Mouse (Mus musculus) hindbrain, embryonic 12.5 days (tissue): ENCODE results near the gene Abcb11. TPM values are rescaled to one million over a fixed set of nuclear protein-coding genes. Genes with fewer than 3 reads are reported as not detected.

Experiments used
- ATAC-seq: fragments of 200-750 bp; cut with Nextera tagmentation; 2 replicates; pipeline ENCODE4 v1.8.0; 2017; ENCODE audit warnings: moderate TSS enrichment; ENCODE audit not compliant: low FRiP score
- H3K27ac ChIP-seq: fragments of 300-500 bp; sonication (generic); 2 replicates; pipeline ENCODE4 v1.5.1; 2016; ENCODE audit warnings: mild to moderate bottlenecking
- H3K27me3 ChIP-seq: fragments of 300-500 bp; sonication (generic); 2 replicates; pipeline ENCODE4 v1.6.1; 2016; ENCODE audit warnings: mild to moderate bottlenecking
- H3K36me3 ChIP-seq: fragments of 300-500 bp; sonication (generic); 2 replicates; pipeline ENCODE4 v1.6.1; 2016; ENCODE audit warnings: mild to moderate bottlenecking
- H3K4me1 ChIP-seq: fragments of 300-500 bp; sonication (generic); 2 replicates; pipeline ENCODE4 v1.6.1; 2016
- H3K4me2 ChIP-seq: fragments of 300-500 bp; sonication (generic); replicated peaks from 2 replicates; pipeline ENCODE4 v1.6.1; 2016; ENCODE audit warnings: mild to moderate bottlenecking
- H3K4me3 ChIP-seq: fragments of 300-500 bp; sonication (generic); 2 replicates; pipeline ENCODE4 v1.5.1; 2016; ENCODE audit warnings: mild to moderate bottlenecking
- H3K9ac ChIP-seq: fragments of 300-500 bp; sonication (generic); 2 replicates; pipeline ENCODE4 v1.6.1; 2016; ENCODE audit warnings: mild to moderate bottlenecking, moderate library complexity
- H3K9me3 ChIP-seq: fragments of 300-500 bp; sonication (generic); replicated peaks from 2 replicates; pipeline ENCODE4 v1.6.1; 2016; ENCODE audit warnings: mild to moderate bottlenecking
- WGBS: fragments of 180-500 bp; shearing (Covaris S2); methylation state at CpG from one replicate; pipeline ENCODE4 v1.1.7; 2016; 5-methylcytosine and 5-hydroxymethylcytosine counted together
- polyA plus RNA-seq: library from polyadenylated mRNA; unstranded; fragments of >200 nt; fragmentation: Nextera tagmentation; extraction: Ambion mirVana; gene quantifications from 2 replicates; pipeline ENCODE4 v1.2.1, GENCODE M21; 2016

Gene Abcb11
- polyA plus RNA-seq, 1 experiment from 2014 or later, result not detected

DNA sequence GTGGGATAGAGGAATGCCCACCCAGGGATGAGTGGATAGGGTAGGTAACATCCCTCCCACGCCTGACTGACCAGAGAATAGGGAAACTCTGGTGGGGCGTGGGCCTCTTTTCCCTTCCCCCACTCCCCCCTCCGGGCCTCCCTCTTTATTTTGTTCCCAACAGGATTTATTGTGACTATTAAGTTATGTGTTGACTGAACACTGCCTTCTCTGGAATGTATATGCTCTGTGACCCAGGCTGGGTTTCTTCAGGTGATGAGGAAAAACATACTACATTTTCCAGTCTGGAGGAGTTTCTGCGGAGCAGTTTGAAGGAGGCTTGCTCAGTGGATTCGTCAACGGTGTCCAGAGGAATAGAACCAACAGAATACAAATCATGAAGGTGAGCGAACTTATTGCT is 131.6 kb downstream of the Abcb11 start, which contains the start of gene G6pc2:
G6pc2 (plus strand) TSS at position 301 of the 400 bp plus-strand sequence.
- no peak for ATAC-seq
- H3K9ac ChIP-seq, result no peak within 1 kb of the TSS
- no peak within 1 kb of the TSS for H3K4me3 ChIP-seq
- H3K4me2 ChIP-seq, result no peak within 1 kb of the TSS
- H3K4me1 ChIP-seq, result peaks cover under 1% of the 10 kb centered on the region; the same call in 1 of the 2 replicates
- no peaks in the 10 kb centered on the region for H3K36me3 ChIP-seq
- H3K27ac ChIP-seq, result no peak within 1 kb of the TSS
- no peaks in the 10 kb centered on the region for H3K9me3 ChIP-seq
- H3K27me3 ChIP-seq, result no peaks in the 10 kb centered on the region
- 84% methylated on average over 7 of the region's 7 CpGs for WGBS

DNA sequence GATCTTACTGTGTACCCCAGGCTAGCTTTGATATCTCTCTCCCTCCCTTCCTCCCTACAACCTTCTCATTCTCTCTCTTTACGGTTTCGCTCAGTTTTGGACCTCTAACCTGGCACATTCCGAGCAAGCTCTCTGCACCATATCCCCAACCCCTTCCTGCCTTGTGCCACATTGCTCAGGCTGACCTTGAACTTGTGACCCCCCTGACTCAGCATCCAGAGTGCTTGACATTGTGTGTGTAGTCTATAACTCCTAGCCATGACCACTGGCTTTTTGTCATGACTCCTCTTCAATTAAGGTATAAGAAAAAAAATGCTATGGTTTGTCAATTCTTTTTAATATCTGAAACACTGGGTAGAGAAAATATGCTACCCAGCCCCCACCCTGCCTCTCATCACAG is 132.7 kb downstream of the Abcb11 start:
- Histone ChIP-seq H3K4me1 (peaks cover 10% of the 10 kb centered on the region), H3K4me3 (no peak overlapping the region), H3K36me3 (no peaks in the 10 kb centered on the region), H3K9me3 (no peaks in the 10 kb centered on the region), H3K4me2 (no peak overlapping the region), H3K27ac (no peak overlapping the region), H3K9ac (no peak overlapping the region), H3K27me3 (no peaks in the 10 kb centered on the region)
- no peak for ATAC-seq
- 89% methylated on average over 3 of the region's 3 CpGs for WGBS

DNA sequence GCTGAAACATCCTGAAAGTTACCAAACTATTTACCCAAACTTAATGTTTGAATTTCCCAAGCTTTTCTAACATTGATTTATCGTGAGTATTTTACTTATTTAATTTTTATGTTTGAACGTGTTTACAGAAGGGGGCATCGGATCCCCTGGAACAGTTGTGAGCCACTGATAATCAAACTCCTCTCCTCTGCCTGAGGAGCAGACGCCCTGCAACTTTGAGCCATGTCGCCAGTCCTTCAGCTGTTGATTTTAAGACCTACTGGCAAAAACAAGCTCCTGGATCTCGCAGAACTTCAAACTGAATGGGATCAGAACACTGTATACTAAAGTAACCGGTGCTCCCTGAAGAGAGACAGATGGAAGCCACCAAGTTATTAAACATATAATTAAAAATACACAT is 135.9 kb downstream of the Abcb11 start:
- H3K4me2 ChIP-seq, result peak overlapping the region; percentile 86; the same call in 1 of the 2 replicates
- no peak overlapping the region for H3K27ac ChIP-seq
- H3K9me3 ChIP-seq, result no peaks in the 10 kb centered on the region
- ATAC-seq, result peak; percentile 17; the same call in 1 of the 2 replicates
- H3K27me3 ChIP-seq, result no peaks in the 10 kb centered on the region
- H3K4me3 ChIP-seq, result no peak overlapping the region
- WGBS, result 29% methylated on average over 7 of the region's 7 CpGs
- H3K4me1 ChIP-seq, result peaks cover 10% of the 10 kb centered on the region
- peaks cover 8% of the 10 kb centered on the region for H3K36me3 ChIP-seq
- H3K9ac ChIP-seq, result no peak overlapping the region

DNA sequence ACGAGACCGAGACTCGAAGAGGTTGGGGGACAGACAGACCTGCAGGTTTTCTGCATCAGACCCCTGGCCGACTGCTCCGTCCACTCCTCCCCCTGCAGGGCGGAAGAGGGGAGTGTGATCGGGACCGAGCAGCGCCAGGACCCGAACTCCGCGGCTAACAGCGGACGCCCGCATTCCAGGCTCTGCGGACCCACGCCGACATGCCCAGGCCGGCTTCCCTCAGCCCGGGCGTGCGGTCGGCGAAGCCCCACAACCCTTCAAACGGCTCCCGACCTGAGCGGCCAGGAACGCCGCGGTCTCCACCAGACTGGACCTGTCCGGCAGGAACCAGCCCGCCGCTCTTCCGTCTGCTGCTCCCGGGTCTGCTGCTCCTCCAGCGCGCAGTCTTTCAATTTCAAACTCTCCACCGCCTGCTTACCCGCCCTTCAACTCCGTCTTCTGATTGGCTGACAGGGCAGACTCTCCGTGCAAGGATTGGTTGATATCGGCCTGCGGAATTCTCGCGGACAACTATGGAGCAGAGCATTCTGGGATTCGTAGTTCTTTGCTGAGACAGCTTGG is 136.5 kb downstream of the Abcb11 start, which contains the start of gene Spc25:
Spc25 (minus strand) TSS at position 404 of the 561 bp plus-strand sequence.
- Histone ChIP-seq H3K9ac (peak within 1 kb of the TSS; percentile 71), H3K9me3 (no peaks in the 10 kb centered on the region), H3K4me3 (peak within 1 kb of the TSS; percentile 86), H3K36me3 (peaks cover 14% of the 10 kb centered on the region), H3K4me2 (peak within 1 kb of the TSS; percentile 86), H3K27me3 (no peaks in the 10 kb centered on the region), H3K27ac (peak within 1 kb of the TSS; percentile 66), H3K4me1 (peaks cover 10% of the 10 kb centered on the region)
- ATAC-seq, result peak; percentile 99
- WGBS, result under 1% methylated on average over 45 of the region's 46 CpGs

DNA sequence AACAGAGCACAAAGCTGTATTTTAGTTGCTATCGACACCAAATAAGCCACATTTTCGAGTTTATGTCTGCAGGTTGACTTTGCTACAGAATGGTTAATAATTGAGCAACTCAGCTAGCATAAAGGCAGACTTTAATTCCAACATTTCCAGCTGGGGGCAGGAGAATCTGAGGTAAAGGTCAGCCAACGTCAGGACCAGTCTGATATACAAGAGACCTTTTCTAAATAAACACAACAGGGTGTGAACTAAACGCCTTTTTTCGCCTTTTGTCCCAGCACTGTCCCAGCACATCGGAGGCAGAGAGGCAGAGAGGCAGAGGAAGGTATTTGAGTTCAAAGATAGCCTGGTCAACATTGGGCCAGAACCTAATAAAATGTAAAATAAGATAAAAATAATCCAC is 137.2 kb downstream of the Abcb11 start:
- Histone ChIP-seq H3K27me3 (no peaks in the 10 kb centered on the region), H3K4me1 (peaks cover 10% of the 10 kb centered on the region), H3K9me3 (no peaks in the 10 kb centered on the region), H3K4me3 (peak overlapping the region; percentile 86), H3K4me2 (peak overlapping the region; percentile 86), H3K9ac (peak overlapping the region; percentile 71), H3K36me3 (peaks cover 14% of the 10 kb centered on the region), H3K27ac (no peak overlapping the region)
- no peak for ATAC-seq
- WGBS, result 22% methylated on average over 6 of the region's 6 CpGs

DNA sequence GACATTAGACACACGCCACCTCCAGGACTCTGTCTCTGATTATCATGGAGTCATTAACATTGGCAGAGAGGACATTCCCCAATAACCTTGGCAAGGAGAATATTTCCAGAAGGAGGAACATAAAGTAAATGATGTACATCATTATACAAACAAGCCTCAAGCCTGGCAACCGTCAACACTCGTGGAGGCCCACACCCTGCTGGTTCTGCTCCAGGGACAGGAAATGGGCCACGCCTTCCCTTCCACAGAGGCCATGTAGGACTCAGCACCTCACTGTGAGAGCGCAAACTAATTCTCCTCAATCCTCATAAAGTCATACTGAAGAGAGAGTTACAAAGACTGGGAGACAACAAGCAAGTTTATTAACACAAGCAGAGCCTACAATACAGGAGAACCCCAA is 148.9 kb downstream of the Abcb11 start:
- H3K9ac ChIP-seq, result no peak overlapping the region
- no peak overlapping the region for H3K4me2 ChIP-seq
- H3K27ac ChIP-seq, result no peak overlapping the region
- ATAC-seq, result no peak
- 89% methylated on average over 5 of the region's 5 CpGs for WGBS
- H3K9me3 ChIP-seq, result no peaks in the 10 kb centered on the region
- H3K4me1 ChIP-seq, result no peaks in the 10 kb centered on the region
- no peaks in the 10 kb centered on the region for H3K27me3 ChIP-seq
- no peak overlapping the region for H3K4me3 ChIP-seq
- peaks cover 30% of the 10 kb centered on the region for H3K36me3 ChIP-seq

DNA sequence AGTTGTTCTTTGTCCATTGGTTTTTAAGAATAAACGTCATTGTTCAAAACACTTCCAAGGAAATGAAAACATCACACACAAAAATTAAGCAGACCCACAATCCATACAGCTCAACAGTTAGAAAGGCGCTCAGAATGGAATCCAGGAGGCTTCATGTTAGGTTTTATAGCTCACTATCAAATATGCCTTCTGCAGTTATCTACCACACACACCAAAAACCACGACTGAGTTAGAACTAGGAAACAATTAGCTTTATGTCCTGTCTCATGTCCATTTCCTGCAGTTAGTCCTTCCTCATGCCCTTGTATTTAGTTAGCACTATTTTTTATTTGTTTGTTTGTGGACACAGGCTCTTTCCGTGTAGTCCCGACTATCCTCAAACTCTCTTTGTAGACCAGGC is 151.4 kb downstream of the Abcb11 start:
- Histone ChIP-seq H3K27ac (no peak overlapping the region), H3K9me3 (no peaks in the 10 kb centered on the region), H3K36me3 (peaks cover 21% of the 10 kb centered on the region), H3K9ac (no peak overlapping the region), H3K4me3 (no peak overlapping the region), H3K4me2 (no peak overlapping the region), H3K4me1 (no peaks in the 10 kb centered on the region), H3K27me3 (no peaks in the 10 kb centered on the region)
- ATAC-seq, result no peak
- 93% methylated on average over 5 of the region's 5 CpGs for WGBS

DNA sequence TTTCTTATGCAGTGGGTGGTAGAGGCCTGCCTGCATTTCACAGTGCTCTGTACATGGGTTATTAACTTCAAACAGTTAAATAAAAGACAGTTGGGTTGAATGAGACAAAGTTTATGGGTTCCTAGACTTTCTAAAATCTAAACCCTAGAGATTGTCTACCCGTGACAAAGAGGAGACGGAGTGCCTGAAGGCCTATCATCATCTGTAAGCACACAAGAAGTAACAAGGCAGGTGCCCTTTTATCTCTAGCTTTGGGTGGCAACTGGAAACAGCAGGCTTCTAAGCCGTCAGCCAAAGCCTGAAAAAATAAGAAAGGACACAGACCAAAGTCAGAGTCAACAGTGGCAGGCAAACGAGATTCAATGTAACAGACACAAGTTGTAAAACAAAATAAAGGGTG is 153.2 kb downstream of the Abcb11 start:
- Histone ChIP-seq H3K9me3 (no peaks in the 10 kb centered on the region), H3K27me3 (no peaks in the 10 kb centered on the region), H3K4me1 (no peaks in the 10 kb centered on the region), H3K4me3 (no peak overlapping the region), H3K9ac (no peak overlapping the region), H3K4me2 (no peak overlapping the region), H3K36me3 (peaks cover 13% of the 10 kb centered on the region), H3K27ac (no peak overlapping the region)
- 82% methylated on average over 4 of the region's 4 CpGs for WGBS
- no peak for ATAC-seq

DNA sequence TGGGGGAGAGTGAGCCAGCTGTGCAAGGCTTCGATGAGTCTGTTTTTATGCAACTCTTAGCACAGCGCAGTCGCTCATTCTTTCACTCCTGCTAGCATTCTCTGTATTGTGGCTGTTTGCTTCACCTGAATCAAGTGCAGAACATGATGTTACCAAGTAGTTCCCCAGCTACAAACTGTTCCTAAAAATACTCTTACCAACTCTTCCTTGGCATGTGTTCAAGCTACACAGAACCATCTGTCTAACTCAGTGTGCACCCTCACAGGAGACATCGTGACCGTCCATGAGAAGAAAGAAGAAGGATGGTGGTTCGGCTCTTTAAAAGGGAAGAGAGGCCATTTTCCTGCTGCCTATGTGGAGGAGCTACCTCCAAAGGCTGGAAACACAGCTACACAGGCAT is 153.7 kb downstream of the Abcb11 start:
- H3K27ac ChIP-seq, result no peak overlapping the region
- ATAC-seq, result no peak
- H3K4me3 ChIP-seq, result no peak overlapping the region
- 97% methylated on average over 6 of the region's 6 CpGs for WGBS
- no peaks in the 10 kb centered on the region for H3K27me3 ChIP-seq
- H3K9ac ChIP-seq, result no peak overlapping the region
- H3K4me1 ChIP-seq, result no peaks in the 10 kb centered on the region
- no peak overlapping the region for H3K4me2 ChIP-seq
- peaks cover 8% of the 10 kb centered on the region for H3K36me3 ChIP-seq
- no peaks in the 10 kb centered on the region for H3K9me3 ChIP-seq

Other genes with a start within 250 kb of the Abcb11 start
- 0.72 and 0.91 TPM in 2 replicates for gene Nostrin, start 206.8 kb downstream of the Abcb11 start, polyA plus RNA-seq
- 127 and 128 TPM in 2 replicates for gene Spc25, start 136.4 kb downstream of the Abcb11 start, polyA plus RNA-seq
- 0.19 TPM in 1 of 2 replicates, not detected in the other for gene G6pc2, start 131.5 kb downstream of the Abcb11 start, polyA plus RNA-seq
- gene Dhrs9, start 37.8 kb upstream of the Abcb11 start, polyA plus RNA-seq, result not detected in 2 replicates
- gene Lrp2, start 243.4 kb upstream of the Abcb11 start, polyA plus RNA-seq, result 2.6 and 3.2 TPM in 2 replicates